8 mouse cellular contexts compared by ENCODE assay signal in the genomic region with DNA sequence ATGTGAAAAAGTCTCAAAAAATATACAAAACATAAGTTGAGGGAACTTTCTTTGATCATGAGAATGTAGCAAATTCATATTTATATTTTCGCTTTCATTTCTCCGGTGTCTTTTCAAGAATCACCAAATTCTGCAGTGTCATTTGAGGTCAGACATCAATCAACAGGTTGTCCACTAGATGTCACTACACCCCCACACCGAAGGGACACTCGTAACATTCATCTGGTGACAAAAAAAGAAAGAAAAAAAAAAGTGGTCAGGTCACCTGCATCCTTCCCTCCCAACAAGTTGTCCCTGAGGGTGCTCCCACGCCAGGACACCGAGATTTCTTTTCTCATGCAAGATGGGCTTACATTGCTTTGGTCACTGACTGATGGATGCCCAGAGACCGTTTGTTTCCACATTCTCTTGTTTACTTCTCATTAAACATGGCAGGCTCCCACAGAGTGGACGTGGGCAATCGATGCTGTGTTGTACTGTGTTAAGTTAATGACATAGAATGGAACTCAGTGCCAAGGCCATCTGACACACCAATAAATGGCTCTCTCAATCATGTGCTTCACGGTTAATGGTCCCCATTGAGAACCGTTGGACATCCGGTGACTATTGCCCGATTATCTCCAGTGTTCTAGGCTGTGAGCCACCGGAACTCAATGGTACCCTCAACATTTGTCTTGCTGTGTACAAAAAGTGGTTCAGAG.
A peak's percentile ranks its signal among the peaks of the same experiment; 100 is the strongest.
DNase-seq lines count a peak whose midpoint lies in the region; ATAC-seq and TF ChIP-seq lines count a peak whose summit lies in the region.

No protein-coding gene starts in this region.

- H3K4me3 ChIP-seq in intestine, postnatal 0 days (ENCODE audit: low read depth, low read length) = no peak overlapping the region
- H3K4me3 ChIP-seq in intestine, embryonic 15.5 days (replicated peaks) = no peak overlapping the region
- H3K4me3 ChIP-seq in limb, embryonic 10.5 days = no peak overlapping the region
- no peak overlapping the region for H3K4me3 ChIP-seq in forebrain, embryonic 14.5 days (ENCODE audit: low read depth, low read length)

- H3K27ac ChIP-seq in intestine, postnatal 0 days (ENCODE audit: low read depth, low read length) = no peak overlapping the region
- H3K27ac ChIP-seq in intestine, embryonic 15.5 days = no peak overlapping the region
- no peak overlapping the region for H3K27ac ChIP-seq in limb, embryonic 10.5 days
- H3K27ac ChIP-seq in forebrain, embryonic 14.5 days (ENCODE audit: low read depth, low read length) = no peak overlapping the region

- H3K4me2 ChIP-seq in intestine, postnatal 0 days (replicated peaks; ENCODE audit: low read depth) = no peak overlapping the region
- H3K4me2 ChIP-seq in intestine, embryonic 15.5 days (replicated peaks) = no peak overlapping the region
- H3K4me2 ChIP-seq in forebrain, embryonic 14.5 days (ENCODE audit: low read length) = no peak overlapping the region

- ATAC-seq in intestine, postnatal 0 days = no peak
- no peak for ATAC-seq in intestine, embryonic 15.5 days
- no peak for ATAC-seq in forebrain, embryonic 14.5 days

- H3K4me1 ChIP-seq in intestine, postnatal 0 days (replicated peaks; ENCODE audit: control insufficient read depth, insufficient read depth, low read length) = no peaks in the 10 kb centered on the region
- H3K4me1 ChIP-seq in intestine, embryonic 15.5 days (replicated peaks) = 0 out of 2 replicates have a peak, but pooled peaks cover 4% of the 10 kb centered on the region
- H3K4me1 ChIP-seq in limb, embryonic 10.5 days = peaks cover 5% of the 10 kb centered on the region
- peaks cover 11% of the 10 kb centered on the region for H3K4me1 ChIP-seq in forebrain, embryonic 14.5 days (ENCODE audit: control insufficient read depth, insufficient read depth, low read length)

- H3K9ac ChIP-seq in intestine, postnatal 0 days (ENCODE audit: low read depth, low read length) = no peak overlapping the region
- no peak overlapping the region for H3K9ac ChIP-seq in intestine, embryonic 15.5 days
- H3K9ac ChIP-seq in forebrain, embryonic 14.5 days (ENCODE audit: low read length) = no peak overlapping the region

- 82% methylated on average over 14 of the region's 14 CpGs for WGBS in intestine, postnatal 0 days
- 82% methylated on average over 14 of the region's 14 CpGs for WGBS in intestine, embryonic 15.5 days
- 82% methylated on average over 14 of the region's 14 CpGs for WGBS in limb, embryonic 10.5 days
- WGBS in forebrain, embryonic 14.5 days = 80% methylated on average over 14 of the region's 14 CpGs

- H3K36me3 ChIP-seq in intestine, postnatal 0 days (ENCODE audit: control insufficient read depth, insufficient read depth) = no peaks in the 10 kb centered on the region
- no peaks in the 10 kb centered on the region for H3K36me3 ChIP-seq in intestine, embryonic 15.5 days
- no peaks in the 10 kb centered on the region for H3K36me3 ChIP-seq in limb, embryonic 10.5 days
- H3K36me3 ChIP-seq in forebrain, embryonic 14.5 days (ENCODE audit: control insufficient read depth, insufficient read depth, low read length) = no peaks in the 10 kb centered on the region

- H3K9me3 ChIP-seq in intestine, postnatal 0 days (ENCODE audit: control insufficient read depth) = no peaks in the 10 kb centered on the region
- no peaks in the 10 kb centered on the region for H3K9me3 ChIP-seq in intestine, embryonic 15.5 days
- no peaks in the 10 kb centered on the region for H3K9me3 ChIP-seq in limb, embryonic 10.5 days (replicated peaks)
- H3K9me3 ChIP-seq in forebrain, embryonic 14.5 days (replicated peaks; ENCODE audit: control insufficient read depth, low read length) = no peaks in the 10 kb centered on the region

- no peaks in the 10 kb centered on the region for H3K27me3 ChIP-seq in intestine, postnatal 0 days (replicated peaks; ENCODE audit: control insufficient read depth, insufficient read depth, low read length)
- no peaks in the 10 kb centered on the region for H3K27me3 ChIP-seq in intestine, embryonic 15.5 days (replicated peaks)
- H3K27me3 ChIP-seq in limb, embryonic 10.5 days (ENCODE audit: low read depth, poor library complexity, severe bottlenecking) = no peaks in the 10 kb centered on the region
- no peaks in the 10 kb centered on the region for H3K27me3 ChIP-seq in forebrain, embryonic 14.5 days (replicated peaks; ENCODE audit: control insufficient read depth, insufficient read depth, low read length)

- TF ChIP-seq CTCF in intestine, postnatal 0 days (IDR thresholded peaks at IDR 0.05; ENCODE audit: low read depth) = peak; percentile 88

- DNase-seq in urinary bladder, postnatal 25 days (ENCODE audit: low spot score) = peak; percentile 13
- no peak for DNase-seq in urinary bladder, postnatal 4 days (ENCODE audit: low spot score in 2 of 2)
- peak; percentile 4 to 10 for DNase-seq in cerebellum, postnatal 36 days
- peak; percentile 44 for DNase-seq in limb, embryonic 10.5 days (ENCODE audit: low spot score)
- peak; percentile 15 to 65 for DNase-seq in spleen, postnatal 4 days (ENCODE audit: low spot score in 2 of 2)
- no peak for DNase-seq in forebrain, embryonic 14.5 days (ENCODE audit: low spot score)

Comparison
In these comparisons a context has a peak if more than half of its experiments do, and no peak if none do; other contexts are left out.
1. DNase-seq: peak in urinary bladder, postnatal 25 days (single experiment), cerebellum, postnatal 36 days (2 of 2), limb, embryonic 10.5 days (single experiment) and spleen, postnatal 4 days (2 of 2); none in urinary bladder, postnatal 4 days (0 of 2) and forebrain, embryonic 14.5 days (single experiment).